23 mouse cellular contexts compared by ENCODE assay signal in genomic region chr17:50147831-50148587, GRCm38 (mm10). TPM values are rescaled to one million over a fixed set of nuclear protein-coding genes. Genes with fewer than 3 reads are reported as not detected.
DNase-seq lines count a peak whose midpoint lies in the region; ATAC-seq and TF ChIP-seq lines count a peak whose summit lies in the region.
"Had no signal": no experiment of that assay in that cellular context is flagged by ENCODE, and none has a peak within 500 bp of the region (broad histone marks: within the 10 kb centered on the region; RNA-seq: fewer than 3 reads in every experiment).

No protein-coding gene starts in this region.

- no peak for TF ChIP-seq EP300 in heart, adult 2 months (IDR thresholded peaks at IDR 0.05; ENCODE audit: insufficient read depth, low read depth, low read length)
- TF ChIP-seq EP300 in CH12.LX (IDR thresholded peaks at IDR 0.05; ENCODE audit: low read length): no peak

- TF ChIP-seq RAD21 in CH12.LX (IDR thresholded peaks at IDR 0.05; ENCODE audit: low read depth, low read length): no peak

- TF ChIP-seq POLR2A in heart, adult 2 months (IDR thresholded peaks at IDR 0.05; ENCODE audit: insufficient read depth, low read depth, low read length): no peak
- TF ChIP-seq POLR2A in CH12.LX (IDR thresholded peaks at IDR 0.05; ENCODE audit: low read depth, low read length): no peak; the same call in 1 of the 2 replicates

- intact Hi-C loops in heart, adult 2 months (cut with DNase I): no loop called here
- intact Hi-C loops in heart, postnatal 10 days (cut with DNase I): no loop called here

- 89% methylated on average over 12 of the region's 12 CpGs for WGBS in heart, adult 2 months
- WGBS in heart, embryonic 12.5 days: 83% methylated on average over 12 of the region's 12 CpGs

- DNase-seq in heart, adult 2 months: no peak
- no peak for DNase-seq in CH12.LX (ENCODE audit: extremely low read depth)
- DNase-seq in induced T-regulatory cell, adult 2 months (ENCODE audit: low read depth): peak; percentile 40
- DNase-seq in thymus, postnatal 25 days: peak; percentile 40
- no peak for DNase-seq in heart, postnatal 10 days
- no peak for DNase-seq in testis, postnatal 10 days (ENCODE audit: low spot score)
- DNase-seq in ovary, postnatal 10 days (ENCODE audit: low spot score): no peak
- DNase-seq: cerebellum, adult 11-12 months; cerebellum, postnatal 10 days; forebrain, postnatal 0 days; gastrocnemius, postnatal 36 days; heart, postnatal 14 days; kidney, adult 2 months; kidney, postnatal 10 days; left cerebral cortex, postnatal 4 days; lung, postnatal 4 days; right cerebral cortex, postnatal 14 days had no signal

- H3K4me3 ChIP-seq in heart, adult 2 months: no peak overlapping the region
- H3K4me3 ChIP-seq in heart, embryonic 12.5 days: no peak overlapping the region
- no peak overlapping the region for H3K4me3 ChIP-seq in CH12.LX (replicated peaks in 1 of 3; ENCODE audit: low read depth in 2 of 3, low read length in 2 of 3, poor library complexity in 1 of 3)
- H3K4me3 ChIP-seq: forebrain, embryonic 10.5 days; hindbrain, embryonic 13.5 days; limb, embryonic 15.5 days; stomach, embryonic 15.5 days had no signal

- no peak for ATAC-seq in heart, embryonic 12.5 days (ENCODE audit: insufficient number of reproducible peaks, low FRiP score)
- ATAC-seq: forebrain, postnatal 0 days had no signal

- peaks cover 3% of the 10 kb centered on the region; the same call in 1 of the 2 replicates for H3K79me2 ChIP-seq in heart, adult 2 months (replicated peaks; ENCODE audit: control insufficient read depth, insufficient read depth, low read length)
- H3K79me2 ChIP-seq in CH12.LX (replicated peaks; ENCODE audit: control insufficient read depth, extremely low read depth, insufficient read depth, poor library complexity, severe bottlenecking): peaks cover 95% of the 10 kb centered on the region

- H3K9me3 ChIP-seq in heart, embryonic 12.5 days (replicated peaks): no peaks in the 10 kb centered on the region
- H3K9me3 ChIP-seq in CH12.LX (replicated peaks; ENCODE audit: low read length): peaks cover 22% of the 10 kb centered on the region
- H3K9me3 ChIP-seq: forebrain, embryonic 10.5 days; hindbrain, embryonic 13.5 days; limb, embryonic 15.5 days; stomach, embryonic 15.5 days had no signal

- TF ChIP-seq CTCF in heart, adult 2 months (IDR thresholded peaks at IDR 0.05): no peak
- TF ChIP-seq CTCF in CH12.LX (conservative IDR thresholded peaks at IDR 0.05 in 1 of 2, IDR thresholded peaks at IDR 0.05 in 1 of 2; ENCODE audit: low read depth in 2 of 2, low read length in 2 of 2): no peak

- H3K36me3 ChIP-seq in heart, adult 2 months (ENCODE audit: control insufficient read depth, insufficient read depth, low read length): peaks cover 7% of the 10 kb centered on the region
- H3K36me3 ChIP-seq in heart, embryonic 12.5 days: peaks cover 37% of the 10 kb centered on the region
- H3K36me3 ChIP-seq in CH12.LX (replicated peaks in 1 of 2; ENCODE audit: control insufficient read depth in 1 of 2, insufficient read depth in 1 of 2, low read length in 1 of 2): peaks cover 96 to 100% of the 10 kb centered on the region in 2 experiments
- H3K36me3 ChIP-seq: hindbrain, embryonic 13.5 days; stomach, embryonic 15.5 days had no signal

- H3K27ac ChIP-seq in heart, adult 2 months: peak overlapping the region; percentile 47
- no peak overlapping the region for H3K27ac ChIP-seq in heart, embryonic 12.5 days (ENCODE audit: poor library complexity, severe bottlenecking)
- peak overlapping the region; percentile 11; the same call in 1 of the 2 replicates for H3K27ac ChIP-seq in CH12.LX (ENCODE audit: insufficient read depth, low read depth)
- H3K27ac ChIP-seq: forebrain, embryonic 10.5 days; hindbrain, embryonic 13.5 days; limb, embryonic 15.5 days; stomach, embryonic 15.5 days had no signal

- dilution Hi-C loops in CH12.LX (cut with MboI; ENCODE audit: extremely low pct_ligation_motif_present, extremely low pct_unique_long_range_greater_than_20kb, low sequenced_read_pairs): no loop called here

- H3K27me3 ChIP-seq in heart, adult 2 months (ENCODE audit: control insufficient read depth, insufficient read depth, low read length): no peaks in the 10 kb centered on the region
- H3K27me3 ChIP-seq in heart, embryonic 12.5 days (replicated peaks): no peaks in the 10 kb centered on the region
- H3K27me3 ChIP-seq in CH12.LX (replicated peaks): no peaks in the 10 kb centered on the region
- H3K27me3 ChIP-seq: hindbrain, embryonic 13.5 days; limb, embryonic 15.5 days; stomach, embryonic 15.5 days had no signal

- H3K4me2 ChIP-seq in heart, embryonic 12.5 days: no peak overlapping the region
- no peak overlapping the region for H3K4me2 ChIP-seq in CH12.LX (ENCODE audit: insufficient read depth, low read depth, poor library complexity, severe bottlenecking)
- H3K4me2 ChIP-seq: heart, embryonic 11.5 days; hindbrain, embryonic 13.5 days; limb, embryonic 15.5 days; stomach, embryonic 15.5 days had no signal

- H3K4me1 ChIP-seq in heart, adult 2 months (ENCODE audit: control insufficient read depth, insufficient read depth, low read length): peaks cover 10% of the 10 kb centered on the region
- H3K4me1 ChIP-seq in heart, embryonic 12.5 days (replicated peaks): no peaks in the 10 kb centered on the region; the same call in 1 of the 2 replicates
- H3K4me1 ChIP-seq in CH12.LX (ENCODE audit: control insufficient read depth in 1 of 2, insufficient read depth in 2 of 2): peaks cover 27 to 97% of the 10 kb centered on the region in 2 experiments
- H3K4me1 ChIP-seq: stomach, embryonic 15.5 days had no signal

- H3K9ac ChIP-seq in heart, adult 2 months (ENCODE audit: low read depth, low read length): no peak overlapping the region
- H3K9ac ChIP-seq in heart, embryonic 12.5 days: no peak overlapping the region
- H3K9ac ChIP-seq in CH12.LX (ENCODE audit: insufficient read depth, low read depth): no peak overlapping the region
- H3K9ac ChIP-seq: forebrain, postnatal 0 days; hindbrain, embryonic 13.5 days; limb, embryonic 15.5 days; stomach, embryonic 15.5 days had no signal

- in situ Hi-C loops in CH12.LX (cut with MboI; ENCODE audit: low pct_ligation_motif_present, low pct_unique_long_range_greater_than_20kb, low sequenced_read_pairs): no loop called here

TF ChIP-seq in CH12.LX, 34 proteins besides CTCF, POLR2A, EP300 and RAD21:
- TF ChIP-seq SIN3A (IDR thresholded peaks at IDR 0.05; ENCODE audit: low read length) (no peak), ZC3H11A (IDR thresholded peaks at IDR 0.05; ENCODE audit: low read depth, low read length) (no peak), HCFC1 (IDR thresholded peaks at IDR 0.05; ENCODE audit: low read depth, low read length) (no peak), TCF12 (IDR thresholded peaks at IDR 0.05; ENCODE audit: low read depth, low read length) (no peak), SMC3 (IDR thresholded peaks at IDR 0.05; ENCODE audit: low read depth, low read length) (no peak), POLR2AphosphoS2 (IDR thresholded peaks at IDR 0.05; ENCODE audit: low read depth, low read length) (no peak), MYC (IDR thresholded peaks at IDR 0.05; ENCODE audit: low read depth, low read length) (no peak)

RNA-seq across cellular contexts. Expression of gene Rftn1, which starts 42.5 kb away (rescaled TPM):
- 10 to 100 TPM; 49.4 to 50.5 TPM for total RNA-seq in heart, adult 2 months (2021)
- 41.5 and 46.2 TPM in 2 replicates for polyA plus RNA-seq in heart, adult 2 months (2012; rRNA removed)
- polyA plus RNA-seq in heart, embryonic 12.5 days (2016; fragmentation: Nextera tagmentation; extraction: Ambion mirVana): 24.2 and 26.6 TPM in 2 replicates
- total RNA-seq in CH12.LX (2012; rRNA removed) (52.5 and 76.2 TPM in 2 replicates), CH12.LX (2014; rRNA removed) (60.5 and 71.7 TPM in 2 replicates)
- polyA plus RNA-seq in CH12.LX (2012; ENCODE audit: insufficient read length, low read depth): 66.2 and 80.6 TPM in 2 replicates
- 10 to 100 TPM; 69.5 to 79.2 TPM for total RNA-seq in heart, postnatal 10 days (2021)

Comparison
In these comparisons a context has a peak if more than half of its experiments do, and no peak if none do; other contexts are left out.
1. DNase-seq: peak in induced T-regulatory cell, adult 2 months (single experiment) and thymus, postnatal 25 days (single experiment); none in heart, adult 2 months (0 of 2), CH12.LX (single experiment), heart, postnatal 10 days (0 of 2), testis, postnatal 10 days (single experiment) and ovary, postnatal 10 days (single experiment).